Mouse (Mus musculus): ENCODE measurements at regions not wholly inside any gene's neighbourhood (a gene's known extent, or its start where the extent isn't known, plus 50 kb on each side); places are given as distances from the start of the nearest gene placed in this dataset.

- H3K27me3 ChIP-seq (replicated peaks; ENCODE audit: control insufficient read depth, insufficient read depth, low read length), result no peaks in the 10 kb centered on the region
- no peak overlapping the region for H3K4me3 ChIP-seq (ENCODE audit: low read depth, low read length)
- 55% methylated on average over 2 of the region's 2 CpGs for WGBS
- no peak overlapping the region for H3K9ac ChIP-seq (ENCODE audit: low read length)
- no peak overlapping the region for H3K4me2 ChIP-seq (ENCODE audit: low read length)
- ATAC-seq, result no peak
- H3K27ac ChIP-seq (ENCODE audit: low read depth, low read length), result no peak overlapping the region
- no peaks in the 10 kb centered on the region for H3K36me3 ChIP-seq (ENCODE audit: control insufficient read depth, insufficient read depth, low read length)
- no peak for DNase-seq (ENCODE audit: low spot score)
- H3K9me3 ChIP-seq (replicated peaks; ENCODE audit: control insufficient read depth, low read length), result no peaks in the 10 kb centered on the region
- H3K4me1 ChIP-seq (ENCODE audit: control insufficient read depth, insufficient read depth, low read length), result no peaks in the 10 kb centered on the region
Measured at GRCm38 (mm10) chr9:84555237-84555636, 630.3 kb downstream of the Bckdhb start.

GRCm38 (mm10) chr9:84556261-84556844, 631.4 kb downstream of the Bckdhb start:
- DNase-seq (ENCODE audit: low spot score) (peak; percentile 16), ATAC-seq (no peak)
- H3K27me3 ChIP-seq (replicated peaks; ENCODE audit: control insufficient read depth, insufficient read depth, low read length), result no peaks in the 10 kb centered on the region
- no peaks in the 10 kb centered on the region for H3K4me1 ChIP-seq (ENCODE audit: control insufficient read depth, insufficient read depth, low read length)
- H3K9me3 ChIP-seq (replicated peaks; ENCODE audit: control insufficient read depth, low read length), result no peaks in the 10 kb centered on the region
- H3K4me3 ChIP-seq (ENCODE audit: low read depth, low read length), result no peak overlapping the region
- 55% methylated on average over 11 of the region's 11 CpGs for WGBS
- no peak overlapping the region for H3K9ac ChIP-seq (ENCODE audit: low read length)
- no peak overlapping the region for H3K4me2 ChIP-seq (ENCODE audit: low read length)
- no peaks in the 10 kb centered on the region for H3K36me3 ChIP-seq (ENCODE audit: control insufficient read depth, insufficient read depth, low read length)
- H3K27ac ChIP-seq (ENCODE audit: low read depth, low read length), result no peak overlapping the region

- no peak for ATAC-seq
- Histone ChIP-seq H3K27ac (ENCODE audit: low read depth, low read length) (no peak overlapping the region), H3K4me3 (ENCODE audit: low read depth, low read length) (no peak overlapping the region), H3K36me3 (ENCODE audit: control insufficient read depth, insufficient read depth, low read length) (no peaks in the 10 kb centered on the region), H3K9ac (ENCODE audit: low read length) (no peak overlapping the region), H3K4me2 (ENCODE audit: low read length) (no peak overlapping the region), H3K27me3 (replicated peaks; ENCODE audit: control insufficient read depth, insufficient read depth, low read length) (no peaks in the 10 kb centered on the region), H3K9me3 (replicated peaks; ENCODE audit: control insufficient read depth, low read length) (no peaks in the 10 kb centered on the region), H3K4me1 (ENCODE audit: control insufficient read depth, insufficient read depth, low read length) (no peaks in the 10 kb centered on the region)
- WGBS, result 97% methylated on average over 1 of the region's 1 CpGs
- DNase-seq (ENCODE audit: low spot score), result no peak
Measured at GRCm38 (mm10) chr9:84558346-84558745, 633.4 kb downstream of the Bckdhb start.

GRCm38 (mm10) chr9:84569533-84569932, 644.6 kb downstream of the Bckdhb start:
- no peak overlapping the region for H3K4me3 ChIP-seq (ENCODE audit: low read depth, low read length)
- no peak for DNase-seq (ENCODE audit: low spot score)
- H3K36me3 ChIP-seq (ENCODE audit: control insufficient read depth, insufficient read depth, low read length), result no peaks in the 10 kb centered on the region
- H3K27ac ChIP-seq (ENCODE audit: low read depth, low read length), result no peak overlapping the region
- no peaks in the 10 kb centered on the region for H3K27me3 ChIP-seq (replicated peaks; ENCODE audit: control insufficient read depth, insufficient read depth, low read length)
- H3K4me2 ChIP-seq (ENCODE audit: low read length), result no peak overlapping the region
- no peaks in the 10 kb centered on the region for H3K9me3 ChIP-seq (replicated peaks; ENCODE audit: control insufficient read depth, low read length)
- no peak overlapping the region for H3K9ac ChIP-seq (ENCODE audit: low read length)
- H3K4me1 ChIP-seq (ENCODE audit: control insufficient read depth, insufficient read depth, low read length), result no peaks in the 10 kb centered on the region
- ATAC-seq, result no peak
- WGBS, result 75% methylated on average over 3 of the region's 3 CpGs

- H3K36me3 ChIP-seq (ENCODE audit: control insufficient read depth, insufficient read depth, low read length), result no peaks in the 10 kb centered on the region
- no peak overlapping the region for H3K27ac ChIP-seq (ENCODE audit: low read depth, low read length)
- no peaks in the 10 kb centered on the region for H3K9me3 ChIP-seq (replicated peaks; ENCODE audit: control insufficient read depth, low read length)
- WGBS, result 92% methylated on average over 5 of the region's 5 CpGs
- H3K4me2 ChIP-seq (ENCODE audit: low read length), result no peak overlapping the region
- H3K9ac ChIP-seq (ENCODE audit: low read length), result no peak overlapping the region
- H3K4me1 ChIP-seq (ENCODE audit: control insufficient read depth, insufficient read depth, low read length), result no peaks in the 10 kb centered on the region
- no peak for DNase-seq (ENCODE audit: low spot score)
- H3K4me3 ChIP-seq (ENCODE audit: low read depth, low read length), result no peak overlapping the region
- H3K27me3 ChIP-seq (replicated peaks; ENCODE audit: control insufficient read depth, insufficient read depth, low read length), result no peaks in the 10 kb centered on the region
- ATAC-seq, result no peak
Measured at GRCm38 (mm10) chr9:84577781-84578180, 652.8 kb downstream of the Bckdhb start.

- H3K4me1 ChIP-seq (ENCODE audit: control insufficient read depth, insufficient read depth, low read length), result no peaks in the 10 kb centered on the region
- WGBS, result 83% methylated on average over 4 of the region's 4 CpGs
- H3K9me3 ChIP-seq (replicated peaks; ENCODE audit: control insufficient read depth, low read length), result no peaks in the 10 kb centered on the region
- no peaks in the 10 kb centered on the region for H3K27me3 ChIP-seq (replicated peaks; ENCODE audit: control insufficient read depth, insufficient read depth, low read length)
- ATAC-seq, result no peak
- H3K4me2 ChIP-seq (ENCODE audit: low read length), result no peak overlapping the region
- no peak overlapping the region for H3K27ac ChIP-seq (ENCODE audit: low read depth, low read length)
- H3K36me3 ChIP-seq (ENCODE audit: control insufficient read depth, insufficient read depth, low read length), result no peaks in the 10 kb centered on the region
- no peak for DNase-seq (ENCODE audit: low spot score)
- H3K9ac ChIP-seq (ENCODE audit: low read length), result no peak overlapping the region
- no peak overlapping the region for H3K4me3 ChIP-seq (ENCODE audit: low read depth, low read length)
Measured at GRCm38 (mm10) chr9:84587791-84588190, 662.8 kb downstream of the Bckdhb start.

GRCm38 (mm10) chr9:84594724-84595123, 669.8 kb downstream of the Bckdhb start:
- Histone ChIP-seq H3K36me3 (ENCODE audit: control insufficient read depth, insufficient read depth, low read length) (no peaks in the 10 kb centered on the region), H3K9ac (ENCODE audit: low read length) (no peak overlapping the region), H3K9me3 (replicated peaks; ENCODE audit: control insufficient read depth, low read length) (no peaks in the 10 kb centered on the region), H3K27me3 (replicated peaks; ENCODE audit: control insufficient read depth, insufficient read depth, low read length) (no peaks in the 10 kb centered on the region), H3K4me2 (ENCODE audit: low read length) (no peak overlapping the region), H3K4me3 (ENCODE audit: low read depth, low read length) (no peak overlapping the region), H3K27ac (ENCODE audit: low read depth, low read length) (no peak overlapping the region), H3K4me1 (ENCODE audit: control insufficient read depth, insufficient read depth, low read length) (no peaks in the 10 kb centered on the region)
- WGBS, result 92% methylated on average over 2 of the region's 2 CpGs
- DNase-seq (ENCODE audit: low spot score), result no peak
- no peak for ATAC-seq

Data from forebrain, embryonic 14.5 days (tissue).